Mouse (Mus musculus): ENCODE measurements around the gene Hpd. TPM values are rescaled to one million over a fixed set of nuclear protein-coding genes. Genes with fewer than 3 reads are reported as not detected.

Hpd gene
- polyA plus RNA-seq, 1 experiment from 2014 or later: not detected

DNA sequence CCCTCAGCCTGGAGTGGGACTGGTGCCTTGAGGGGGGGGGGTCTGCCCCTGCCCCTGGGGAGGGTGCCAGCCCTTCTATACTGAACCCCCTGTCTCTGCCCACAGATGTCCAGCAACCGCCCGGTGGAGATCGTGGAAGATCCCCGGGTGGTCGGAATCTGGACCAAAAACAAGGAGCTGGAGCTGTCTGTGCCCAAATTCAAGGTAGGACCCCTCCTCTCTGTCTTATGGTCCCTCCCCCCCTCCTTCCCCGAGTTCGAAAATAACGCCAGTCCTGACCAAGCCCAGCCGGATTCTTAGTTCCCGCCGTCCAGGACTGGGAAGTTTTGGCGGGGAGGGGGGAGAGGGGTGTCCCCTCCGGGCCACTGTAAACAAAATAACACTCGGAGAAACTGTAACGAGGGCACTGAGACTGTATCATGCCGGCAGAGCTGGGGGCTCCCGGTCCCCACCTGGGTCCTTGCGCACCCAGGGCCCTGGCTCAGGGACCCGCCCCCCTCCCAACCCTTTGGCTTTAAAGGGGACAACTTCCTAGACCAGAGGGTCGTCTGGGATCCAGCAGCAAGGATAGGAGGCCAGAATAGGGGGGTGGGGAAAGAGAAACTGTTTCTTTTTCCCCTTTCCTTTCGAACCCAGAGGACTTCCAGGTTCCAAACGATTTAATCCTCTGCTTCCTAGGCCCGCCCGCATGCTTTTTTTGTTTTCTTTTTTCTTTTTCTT, 39.1 kb downstream of the Hpd start:
- no peaks in the 10 kb centered on the region for H3K27me3 ChIP-seq (replicated peaks)
- H3K36me3 ChIP-seq (replicated peaks): peaks cover 8% of the 10 kb centered on the region
- peak overlapping the region; percentile 100 for H3K27ac ChIP-seq
- H3K4me1 ChIP-seq: peaks cover 41% of the 10 kb centered on the region
- peak overlapping the region; percentile 94 for H3K4me3 ChIP-seq
- under 1% methylated on average over 23 of the region's 24 CpGs for WGBS
- H3K9ac ChIP-seq: peak overlapping the region; percentile 99
- no peak for ATAC-seq (replicated peaks)
- peak overlapping the region; percentile 99 for H3K4me2 ChIP-seq
- no peaks in the 10 kb centered on the region for H3K9me3 ChIP-seq

DNA sequence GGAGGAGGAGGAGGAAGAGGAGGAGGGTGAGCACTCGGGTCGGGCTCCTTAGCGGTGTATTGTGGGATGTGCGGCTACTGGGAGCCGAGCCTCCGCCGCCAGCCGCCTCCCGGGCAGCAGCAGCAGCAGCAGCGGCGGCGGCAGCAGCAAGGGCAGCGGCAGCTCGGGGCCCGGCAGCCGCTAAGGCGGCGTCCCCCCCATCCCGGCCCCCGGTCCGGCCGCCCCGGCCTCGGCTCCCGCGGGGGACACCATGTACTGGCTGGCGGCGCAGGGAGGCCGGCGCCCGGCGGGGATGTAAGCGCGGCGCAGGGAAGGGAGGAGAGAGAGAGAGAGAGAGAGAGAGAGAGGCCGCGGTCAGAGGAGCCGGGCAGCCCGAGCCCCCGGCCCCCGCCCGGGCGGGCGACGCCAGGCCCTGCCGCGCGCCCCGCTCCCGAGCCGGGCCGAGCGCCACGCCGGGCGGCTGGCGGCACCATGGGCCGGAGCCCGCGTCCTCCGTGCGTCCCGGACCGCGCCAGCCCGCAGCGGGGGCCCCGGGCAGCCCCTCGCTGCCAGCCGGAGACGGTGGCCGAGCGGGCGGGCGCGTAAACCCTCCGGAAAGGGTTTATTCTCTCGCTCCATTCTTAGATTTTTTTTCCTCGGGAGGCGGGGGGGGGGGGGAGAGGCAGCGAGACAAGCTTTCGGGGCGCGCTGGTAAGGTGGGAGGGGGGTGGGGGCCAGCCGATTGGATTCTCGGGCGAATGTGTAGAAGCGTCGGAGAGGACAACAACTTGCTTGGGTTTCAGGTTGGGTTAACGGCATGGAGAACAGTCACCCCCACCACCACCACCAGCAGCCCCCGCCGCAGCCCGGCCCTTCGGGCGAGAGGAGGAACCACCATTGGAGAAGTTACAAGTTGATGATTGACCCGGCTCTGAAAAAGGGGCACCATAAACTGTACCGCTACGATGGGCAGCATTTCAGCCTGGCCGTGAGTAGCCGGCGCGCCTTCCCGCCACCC, 40.1 kb downstream of the Hpd start, which contains the start of gene Setd1b:
TSS of gene Setd1b (plus strand) at position 33 of the 997 bp plus-strand sequence.
- Histone ChIP-seq H3K36me3 (replicated peaks) (0 out of 2 replicates have a peak, but pooled peaks cover under 1% of the 10 kb centered on the region), H3K4me3 (peak within 1 kb of the TSS; percentile 94), H3K9me3 (no peaks in the 10 kb centered on the region), H3K4me1 (peaks cover 39% of the 10 kb centered on the region), H3K4me2 (peak within 1 kb of the TSS; percentile 99), H3K27ac (peak within 1 kb of the TSS; percentile 100), H3K9ac (peak within 1 kb of the TSS; percentile 99), H3K27me3 (replicated peaks) (no peaks in the 10 kb centered on the region)
- under 1% methylated on average over 83 of the region's 103 CpGs for WGBS
- ATAC-seq (replicated peaks): peak; percentile 13; the same call in 1 of the 2 replicates

DNA sequence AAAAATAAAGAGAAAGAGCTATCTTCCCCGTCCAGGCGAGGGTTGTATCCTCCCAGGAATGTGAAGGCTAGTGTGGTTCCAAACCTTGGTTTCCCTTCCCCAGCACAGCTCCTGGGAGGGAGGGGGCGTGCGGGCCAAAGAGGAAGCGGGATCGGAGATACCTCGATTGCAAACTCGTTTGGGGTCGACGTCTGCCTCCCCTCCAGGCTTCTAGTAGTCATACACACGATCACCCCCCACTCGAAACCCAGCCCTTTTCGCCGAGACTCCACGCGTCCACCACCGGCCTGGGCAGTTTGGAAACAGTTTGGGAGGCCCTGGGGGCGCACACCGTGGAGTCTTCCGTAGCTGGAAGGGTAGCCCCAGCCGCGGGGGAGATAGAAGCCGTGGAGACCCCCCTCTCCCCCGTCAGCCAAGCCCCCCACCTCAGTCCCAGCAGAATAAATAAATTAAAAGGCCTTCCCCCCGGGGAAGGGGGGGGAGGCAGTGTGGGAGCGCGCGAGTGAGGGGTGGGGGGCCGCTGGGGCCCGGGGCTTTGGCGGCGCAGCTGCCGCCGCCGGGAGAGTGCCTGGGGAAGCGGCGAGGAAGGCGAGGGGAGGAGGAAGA, 40.9 kb downstream of the Hpd start:
- peak; percentile 3; the same call in 1 of the 2 replicates for ATAC-seq (replicated peaks)
- no peaks in the 10 kb centered on the region for H3K9me3 ChIP-seq
- no peaks in the 10 kb centered on the region for H3K27me3 ChIP-seq (replicated peaks)
- peak overlapping the region; percentile 99 for H3K4me2 ChIP-seq
- H3K4me3 ChIP-seq: peak overlapping the region; percentile 94
- peak overlapping the region; percentile 100 for H3K27ac ChIP-seq
- H3K36me3 ChIP-seq (replicated peaks): no peaks in the 10 kb centered on the region
- peaks cover 46% of the 10 kb centered on the region for H3K4me1 ChIP-seq
- H3K9ac ChIP-seq: peak overlapping the region; percentile 99
- under 1% methylated on average over 28 of the region's 38 CpGs for whole genome bisulfite sequencing

DNA sequence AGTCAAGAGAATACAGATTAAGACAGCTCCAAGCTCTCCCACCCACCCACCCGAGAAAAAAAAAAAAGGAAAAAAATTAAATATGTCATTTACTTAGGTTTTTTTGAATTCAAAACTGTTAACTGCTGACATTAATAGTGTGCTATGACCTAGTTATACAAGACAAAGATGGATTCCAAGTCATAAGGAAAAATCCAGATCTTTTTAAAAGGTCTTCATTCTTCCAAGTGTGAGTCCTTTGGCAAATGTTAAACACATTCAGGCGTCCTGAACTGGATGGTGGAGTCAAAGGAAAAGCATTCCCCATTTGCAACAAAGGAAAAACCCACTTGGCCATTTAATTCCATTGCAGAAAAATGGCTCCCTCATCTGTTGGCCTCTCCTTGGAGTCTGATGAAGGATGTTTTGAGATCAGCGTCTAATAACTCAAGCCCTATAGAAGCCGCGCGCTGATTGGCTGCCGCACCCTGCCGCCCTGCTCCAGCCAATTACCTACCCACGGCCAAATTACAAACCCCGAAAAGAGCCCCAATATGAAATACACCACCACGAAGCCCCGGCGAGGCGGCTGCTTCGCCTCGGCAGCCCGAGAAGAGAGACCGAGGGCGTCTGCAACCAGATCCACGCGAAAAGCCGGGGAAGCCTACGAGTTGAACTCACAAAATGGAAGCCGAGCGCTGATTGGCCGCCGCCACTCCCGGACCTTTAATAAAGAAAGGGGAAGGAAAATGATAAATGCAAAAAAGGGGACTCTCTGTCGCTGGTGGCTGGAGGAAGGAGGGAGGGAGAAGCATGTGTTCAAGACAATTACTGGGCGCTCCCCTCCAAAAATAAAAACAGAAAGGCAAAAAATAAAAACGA, 41.6 kb downstream of the Hpd start:
- H3K36me3 ChIP-seq (replicated peaks): no peaks in the 10 kb centered on the region
- H3K9ac ChIP-seq: peak overlapping the region; percentile 99
- no peaks in the 10 kb centered on the region for H3K27me3 ChIP-seq (replicated peaks)
- peak overlapping the region; percentile 99 for H3K4me2 ChIP-seq
- peaks cover 46% of the 10 kb centered on the region for H3K4me1 ChIP-seq
- under 1% methylated on average over 31 of the region's 31 CpGs for WGBS
- ATAC-seq (replicated peaks): peak; percentile 66
- peak overlapping the region; percentile 100 for H3K27ac ChIP-seq
- peak overlapping the region; percentile 94 for H3K4me3 ChIP-seq
- no peaks in the 10 kb centered on the region for H3K9me3 ChIP-seq

DNA sequence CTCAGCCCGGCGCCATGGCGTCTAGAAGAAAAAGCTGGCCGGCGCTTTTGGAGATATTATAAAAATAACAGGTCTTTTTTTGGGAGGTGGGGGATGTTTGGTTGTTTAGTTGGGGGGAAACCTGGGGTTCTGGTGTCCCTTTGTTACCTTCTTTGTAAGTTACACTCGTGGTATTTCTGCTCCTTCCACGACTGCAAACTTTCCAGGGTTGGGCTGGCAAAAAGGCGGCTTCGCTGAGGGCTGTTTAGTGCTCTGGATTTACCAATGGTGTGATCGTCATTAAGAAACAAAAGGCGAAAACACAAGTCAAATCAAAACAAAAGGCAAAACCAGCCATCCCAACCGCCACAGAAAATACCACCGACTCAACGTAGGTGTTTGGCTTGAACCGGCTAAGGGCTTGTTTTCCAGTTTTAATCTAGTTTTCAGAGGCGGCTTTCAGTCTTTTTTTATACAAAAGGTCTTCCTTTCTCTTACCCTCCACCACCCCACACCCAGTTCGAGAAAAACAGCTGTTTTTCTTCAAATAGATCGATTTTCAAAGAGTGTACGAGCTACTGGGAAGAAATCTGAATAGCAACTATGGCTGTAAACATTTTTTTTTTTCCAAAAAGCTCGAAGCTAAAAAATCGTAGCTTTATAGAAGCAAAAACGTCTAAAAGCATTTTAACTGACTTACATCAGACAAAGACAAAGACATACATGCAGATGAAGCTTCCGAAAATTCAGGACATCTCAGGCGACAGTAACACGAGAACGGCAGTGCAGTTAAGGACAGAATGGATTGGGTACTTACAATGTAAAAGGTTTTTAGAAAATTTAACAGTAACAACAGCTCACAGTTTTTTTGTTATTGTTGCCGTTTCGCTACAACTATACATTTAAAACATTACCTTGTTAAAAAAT, 42.6 kb downstream of the Hpd start:
- Histone ChIP-seq H3K9me3 (no peaks in the 10 kb centered on the region), H3K27ac (peak overlapping the region; percentile 100), H3K9ac (peak overlapping the region; percentile 98), H3K4me3 (peak overlapping the region; percentile 94), H3K36me3 (replicated peaks) (no peaks in the 10 kb centered on the region), H3K4me1 (peaks cover 46% of the 10 kb centered on the region), H3K4me2 (peak overlapping the region; percentile 99), H3K27me3 (replicated peaks) (no peaks in the 10 kb centered on the region)
- WGBS: under 1% methylated on average over 28 of the region's 28 CpGs
- no peak for ATAC-seq (replicated peaks)

DNA sequence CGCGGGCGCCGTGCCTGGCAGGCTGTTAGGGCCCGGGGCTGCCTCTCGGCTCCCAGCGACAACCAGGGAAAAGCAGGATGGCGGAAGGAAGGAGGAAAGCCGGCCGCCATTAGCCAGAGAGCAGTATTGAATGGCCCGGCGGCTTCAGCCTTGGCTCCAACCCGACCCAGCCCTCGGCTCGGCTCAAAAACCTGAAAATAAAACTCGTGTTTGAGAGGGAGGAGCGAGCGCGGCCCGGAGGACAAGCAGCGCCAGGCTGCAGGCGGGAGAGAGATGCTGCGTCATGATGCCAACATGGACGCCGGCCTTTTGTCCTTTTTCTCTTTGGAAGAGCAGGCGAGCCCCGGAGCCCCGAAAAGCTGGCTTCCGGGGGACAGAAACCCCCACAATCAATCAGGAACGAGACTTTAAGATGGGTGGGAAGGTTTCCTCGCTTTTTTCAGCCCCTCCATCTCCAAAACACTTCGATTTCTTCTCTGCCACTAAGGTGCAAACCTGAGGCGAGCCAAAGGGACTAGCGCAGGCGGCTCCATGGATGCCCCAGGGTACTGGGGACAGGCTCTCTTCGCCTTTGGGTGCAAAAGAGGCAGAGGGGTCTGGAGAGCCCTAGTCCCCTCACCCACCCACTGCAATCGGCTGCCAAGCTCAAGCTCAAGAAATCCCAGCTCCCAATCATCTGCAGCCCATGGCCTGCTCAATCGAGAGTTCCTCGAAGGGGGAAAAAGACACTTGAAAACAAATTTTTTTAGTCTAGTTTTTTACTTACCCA, 43.4 kb downstream of the Hpd start:
- WGBS: under 1% methylated on average over 39 of the region's 39 CpGs
- Histone ChIP-seq H3K9ac (peak overlapping the region; percentile 98), H3K36me3 (replicated peaks) (no peaks in the 10 kb centered on the region), H3K4me3 (peak overlapping the region; percentile 94), H3K9me3 (no peaks in the 10 kb centered on the region), H3K4me2 (peak overlapping the region; percentile 99), H3K27ac (peak overlapping the region; percentile 100), H3K4me1 (peaks cover 46% of the 10 kb centered on the region), H3K27me3 (replicated peaks) (no peaks in the 10 kb centered on the region)
- ATAC-seq (replicated peaks): no peak

DNA sequence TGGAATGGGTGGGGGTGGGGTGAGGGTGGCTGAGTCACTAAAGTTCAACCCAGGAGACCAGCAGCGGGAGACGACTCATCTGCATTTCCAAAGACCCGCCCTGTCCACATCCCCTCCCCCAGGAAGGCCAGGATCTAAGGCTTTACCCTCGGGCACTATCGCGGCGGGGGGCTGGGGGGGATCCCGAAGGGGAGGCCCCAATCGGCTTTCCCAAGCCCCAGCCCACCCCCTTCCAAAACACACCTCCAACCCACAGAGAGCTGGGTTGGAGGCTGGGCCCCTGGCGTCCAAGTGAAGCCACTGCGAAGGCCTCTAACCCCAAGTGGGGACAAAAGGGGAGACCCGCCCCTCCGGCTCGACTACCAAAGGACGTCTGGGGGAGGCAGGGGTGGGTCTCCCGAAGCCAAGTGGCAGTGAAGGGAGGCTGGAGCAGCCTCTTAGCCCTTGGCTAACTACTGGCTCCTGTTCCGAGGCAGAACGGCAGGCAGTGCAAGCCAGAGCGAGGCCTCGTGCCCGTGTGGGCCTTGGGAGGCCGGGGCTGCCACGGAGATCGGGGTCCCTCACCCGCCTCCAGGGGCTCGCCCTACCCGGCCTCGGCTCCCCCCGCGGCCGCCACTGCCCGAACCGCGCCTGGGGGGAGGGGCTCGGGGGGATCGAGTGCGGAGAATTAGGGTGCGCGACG, 44.2 kb downstream of the Hpd start:
- H3K9me3 ChIP-seq: no peaks in the 10 kb centered on the region
- ATAC-seq (replicated peaks): 0 out of 2 replicates have a peak, but pooled peaks have one; percentile 10
- peak overlapping the region; percentile 100 for H3K27ac ChIP-seq
- peak overlapping the region; percentile 94 for H3K4me3 ChIP-seq
- peak overlapping the region; percentile 99 for H3K4me2 ChIP-seq
- WGBS: under 1% methylated on average over 40 of the region's 40 CpGs
- H3K9ac ChIP-seq: peak overlapping the region; percentile 98
- no peaks in the 10 kb centered on the region for H3K36me3 ChIP-seq (replicated peaks)
- H3K27me3 ChIP-seq (replicated peaks): no peaks in the 10 kb centered on the region
- peaks cover 47% of the 10 kb centered on the region for H3K4me1 ChIP-seq

DNA sequence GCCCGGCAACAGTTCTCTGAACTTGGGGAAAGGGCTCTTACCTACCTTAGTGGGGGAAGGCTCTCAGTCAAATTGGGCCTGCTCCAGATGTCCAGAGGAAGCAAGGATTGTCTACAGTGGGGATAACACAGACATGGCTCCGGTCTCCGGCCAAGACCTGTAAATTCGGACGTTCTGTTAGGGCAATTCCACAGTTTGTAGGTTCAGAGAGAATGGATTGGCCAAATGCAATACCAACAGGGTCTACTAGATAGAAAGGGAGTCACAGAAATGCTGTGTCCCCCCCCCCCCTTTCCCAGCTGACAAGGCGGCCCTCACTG, 44.7 kb downstream of the Hpd start:
- H3K9me3 ChIP-seq: no peaks in the 10 kb centered on the region
- H3K4me3 ChIP-seq: peak overlapping the region; percentile 94
- ATAC-seq (replicated peaks): no peak
- H3K9ac ChIP-seq: peak overlapping the region; percentile 98
- peak overlapping the region; percentile 100 for H3K27ac ChIP-seq
- peak overlapping the region; percentile 99 for H3K4me2 ChIP-seq
- H3K27me3 ChIP-seq (replicated peaks): no peaks in the 10 kb centered on the region
- H3K36me3 ChIP-seq (replicated peaks): no peaks in the 10 kb centered on the region
- 0% methylated on average over 6 of the region's 6 CpGs for WGBS
- H3K4me1 ChIP-seq: peaks cover 50% of the 10 kb centered on the region

DNA sequence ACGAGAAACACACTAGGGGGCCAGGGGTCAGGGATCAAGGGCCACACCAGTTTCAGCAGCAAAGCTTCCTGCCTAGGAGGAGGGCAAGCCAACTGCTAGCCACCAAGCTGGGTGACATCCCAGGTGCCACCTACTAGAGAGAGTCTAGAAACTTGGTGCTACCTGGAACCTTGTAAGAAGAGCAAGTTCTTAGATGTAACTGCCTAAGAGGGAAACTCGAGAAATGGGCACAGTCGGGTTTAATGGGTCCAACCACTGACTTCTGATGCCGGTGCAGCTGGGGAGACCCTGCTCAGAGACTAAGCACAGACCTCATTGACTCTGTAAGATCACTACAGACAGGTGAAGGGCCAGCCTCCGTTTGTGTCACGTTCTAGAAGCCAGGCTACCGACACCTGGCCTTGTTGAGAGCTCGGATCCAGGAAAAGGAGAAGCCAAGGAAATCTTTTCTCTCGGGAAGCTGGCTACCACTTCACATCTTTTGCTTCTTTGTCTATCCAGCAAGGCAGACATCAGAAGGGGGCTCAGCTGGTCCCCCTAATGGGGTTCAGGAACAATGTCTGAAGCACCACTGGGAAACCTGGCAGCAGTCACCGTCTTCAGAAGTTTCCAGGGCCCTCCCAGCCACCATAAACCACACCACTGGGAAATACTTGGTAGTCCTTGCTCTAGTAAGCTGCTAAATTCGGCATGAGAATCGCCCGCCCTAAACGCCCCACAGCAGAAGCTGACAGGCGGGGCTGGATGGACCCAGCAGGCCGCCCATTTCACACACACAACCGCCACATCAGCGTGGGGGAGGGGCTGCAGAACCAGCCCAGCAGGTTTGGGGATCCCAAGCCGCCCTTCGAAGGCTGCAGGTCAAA, 45.2 kb downstream of the Hpd start:
- 2% methylated on average over 20 of the region's 20 CpGs for WGBS
- H3K36me3 ChIP-seq (replicated peaks): no peaks in the 10 kb centered on the region
- H3K9me3 ChIP-seq: no peaks in the 10 kb centered on the region
- H3K4me3 ChIP-seq: peak overlapping the region; percentile 94
- peak overlapping the region; percentile 98 for H3K9ac ChIP-seq
- peak overlapping the region; percentile 99 for H3K4me2 ChIP-seq
- no peak for ATAC-seq (replicated peaks)
- H3K27ac ChIP-seq: peak overlapping the region; percentile 100
- no peaks in the 10 kb centered on the region for H3K27me3 ChIP-seq (replicated peaks)
- H3K4me1 ChIP-seq: peaks cover 56% of the 10 kb centered on the region

Data from midbrain, embryonic 15.5 days (tissue).